Mouse (Mus musculus): ENCODE results near the gene Eaf2. TPM values are rescaled to one million over a fixed set of nuclear protein-coding genes. Genes with fewer than 3 reads are reported as not detected.

Gene Eaf2
- polyA plus RNA-seq (2015; fragmentation: Nextera tagmentation; extraction: Ambion mirVana): 0.40 and 0.97 TPM in 2 replicates

DNA sequence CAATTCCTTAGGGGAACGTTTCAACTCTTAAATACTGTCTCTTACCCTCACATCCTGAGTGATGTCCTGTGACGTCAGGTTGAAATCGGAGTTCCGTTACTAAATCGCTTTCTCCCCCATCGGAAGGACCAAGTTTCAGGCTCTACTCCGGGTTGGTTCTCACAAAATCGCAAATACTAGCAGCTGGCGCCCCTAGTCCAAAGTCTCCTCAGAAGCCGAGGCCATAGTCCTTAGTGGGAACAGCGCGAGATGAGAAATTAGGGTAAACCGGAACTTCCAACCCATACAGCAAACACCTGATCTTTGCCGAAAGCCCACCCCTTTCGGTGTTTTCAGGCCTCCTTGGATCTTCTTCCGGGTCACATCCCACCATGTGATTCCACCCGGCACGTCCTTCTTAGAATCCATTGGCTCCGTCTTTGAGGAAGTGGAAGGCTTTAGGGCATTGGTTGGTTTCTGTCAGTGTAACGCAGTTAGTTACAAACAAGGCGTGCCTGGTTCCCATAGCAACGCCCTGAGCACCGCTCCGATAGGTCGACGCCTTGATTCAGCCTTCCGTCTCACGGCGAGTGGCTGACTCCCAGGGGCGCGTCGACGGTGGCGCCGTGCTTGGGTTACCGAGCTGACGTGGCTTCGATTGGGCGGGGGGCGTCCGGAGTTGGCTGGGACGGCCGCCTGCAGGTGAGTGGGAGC is at the start of gene Eaf2, which contains the start of gene Golgb1:
TSS of gene Eaf2 (minus strand) at position 421 of the 693 bp plus-strand sequence.
TSS of gene Golgb1 (plus strand) at position 558 of the 693 bp plus-strand sequence.
- Histone ChIP-seq H3K4me2 (peak within 1 kb of the TSS; percentile 82), H3K27ac (replicated peaks) (peak within 1 kb of the TSS; percentile 81), H3K4me1 (peaks cover 37% of the 10 kb centered on the region), H3K36me3 (peaks cover 25% of the 10 kb centered on the region), H3K27me3 (replicated peaks) (no peaks in the 10 kb centered on the region), H3K9ac (peak within 1 kb of the TSS; percentile 94), H3K4me3 (peak within 1 kb of the TSS; percentile 96), H3K9me3 (no peaks in the 10 kb centered on the region)
- peak; percentile 99 for ATAC-seq (ENCODE audit: extremely low read depth, insufficient number of reproducible peaks, low FRiP score, low TSS enrichment)
- WGBS: under 1% methylated on average over 43 of the region's 43 CpGs

DNA sequence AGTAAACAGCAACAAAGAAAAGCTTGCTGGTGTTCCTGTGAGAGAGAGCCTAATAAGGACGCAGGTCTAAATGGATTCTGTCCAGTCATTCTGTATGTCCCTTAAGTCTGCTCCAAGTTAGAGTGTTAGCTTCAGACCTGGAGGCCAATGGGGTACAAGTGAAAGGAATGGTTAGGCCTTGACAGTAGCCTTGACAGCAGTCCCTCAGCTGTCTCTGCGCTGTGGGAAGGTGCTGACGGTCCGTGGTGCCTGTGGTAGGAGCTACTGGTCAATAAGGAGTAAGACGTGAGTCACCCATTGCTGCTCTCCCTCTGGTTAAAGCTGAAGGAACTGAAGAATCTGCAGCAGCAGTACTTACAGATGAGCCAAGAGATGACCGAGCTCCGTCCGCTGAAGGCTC is 49.5 kb upstream of the Eaf2 start:
- no peaks in the 10 kb centered on the region for H3K4me1 ChIP-seq
- H3K36me3 ChIP-seq: peaks cover 91% of the 10 kb centered on the region
- no peak overlapping the region for H3K27ac ChIP-seq (replicated peaks)
- ATAC-seq (ENCODE audit: extremely low read depth, insufficient number of reproducible peaks, low FRiP score, low TSS enrichment): no peak
- H3K27me3 ChIP-seq (replicated peaks): no peaks in the 10 kb centered on the region
- H3K9me3 ChIP-seq: no peaks in the 10 kb centered on the region
- WGBS: 90% methylated on average over 8 of the region's 8 CpGs
- H3K9ac ChIP-seq: no peak overlapping the region
- no peak overlapping the region for H3K4me3 ChIP-seq
- H3K4me2 ChIP-seq: no peak overlapping the region

DNA sequence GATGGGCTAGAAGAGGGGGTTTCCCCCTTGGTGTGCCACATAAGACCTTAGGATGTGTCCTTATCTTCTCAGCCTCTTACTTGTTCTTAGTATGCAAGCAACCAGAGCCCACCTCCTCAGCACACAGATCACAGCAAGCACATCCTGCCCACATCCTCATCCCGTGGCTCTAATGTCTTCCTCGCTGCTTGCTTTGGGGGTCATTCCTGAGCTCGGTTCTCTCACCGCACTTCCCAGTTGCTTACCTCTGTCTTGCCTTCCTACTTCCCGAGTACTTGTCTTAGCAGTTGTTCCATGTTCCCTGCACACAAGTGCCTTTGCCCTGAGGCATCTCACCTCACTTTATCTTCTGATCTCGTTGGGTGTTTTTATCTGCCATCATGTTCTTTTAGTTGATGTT is 47.2 kb upstream of the Eaf2 start:
- 80% methylated on average over 6 of the region's 6 CpGs for WGBS
- Histone ChIP-seq H3K9ac (no peak overlapping the region), H3K27me3 (replicated peaks) (no peaks in the 10 kb centered on the region), H3K4me2 (no peak overlapping the region), H3K36me3 (peaks cover 90% of the 10 kb centered on the region), H3K4me3 (no peak overlapping the region), H3K4me1 (no peaks in the 10 kb centered on the region), H3K27ac (replicated peaks) (no peak overlapping the region), H3K9me3 (no peaks in the 10 kb centered on the region)
- ATAC-seq (ENCODE audit: extremely low read depth, insufficient number of reproducible peaks, low FRiP score, low TSS enrichment): no peak

DNA sequence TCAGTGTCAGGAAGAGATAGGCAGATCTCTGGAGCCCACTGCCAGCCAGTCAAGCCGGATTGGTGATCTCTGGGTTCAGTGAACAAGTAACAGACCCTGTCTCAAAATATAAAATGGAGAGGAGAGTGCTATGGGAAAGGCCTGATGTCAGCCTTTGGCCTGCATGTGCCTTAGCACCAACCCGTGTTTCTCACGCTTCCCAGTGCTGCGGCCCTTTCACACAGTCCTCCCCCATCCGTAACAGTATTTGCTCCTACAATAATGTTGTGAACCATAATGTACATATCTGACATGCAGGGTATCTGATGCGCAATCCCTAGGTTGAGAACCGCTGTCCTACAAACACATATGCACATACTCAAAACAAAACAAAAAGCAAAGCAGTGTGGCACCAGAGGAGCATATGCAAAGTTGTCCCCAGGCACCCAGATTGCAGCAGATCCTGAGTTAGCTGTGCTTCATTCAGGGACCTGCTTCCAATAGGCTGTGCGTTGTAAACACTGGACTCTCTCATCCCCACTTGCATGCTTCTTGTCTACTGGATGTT is 46.3 kb upstream of the Eaf2 start:
- H3K9me3 ChIP-seq: no peaks in the 10 kb centered on the region
- no peak for ATAC-seq (ENCODE audit: extremely low read depth, insufficient number of reproducible peaks, low FRiP score, low TSS enrichment)
- WGBS: 88% methylated on average over 8 of the region's 8 CpGs

DNA sequence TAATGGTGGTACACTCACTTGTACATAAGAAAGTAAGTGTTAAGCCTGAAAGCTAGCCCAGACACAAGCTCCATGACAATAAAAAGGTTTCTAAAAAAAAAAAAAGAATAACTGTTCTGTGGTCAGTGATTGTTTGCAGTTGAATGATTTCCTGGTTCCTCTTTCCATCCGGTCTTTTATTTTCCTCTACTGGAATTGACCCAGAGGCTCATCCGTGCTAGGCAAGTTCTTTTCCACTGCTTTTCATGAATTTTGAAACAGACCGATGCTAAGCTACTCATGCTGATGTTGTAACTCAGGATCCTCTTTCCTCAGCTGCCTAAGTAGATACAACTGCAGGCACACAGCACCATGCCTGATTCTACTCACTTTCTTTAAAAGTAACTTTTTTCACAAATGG is 45.6 kb upstream of the Eaf2 start:
- no peak for ATAC-seq (ENCODE audit: extremely low read depth, insufficient number of reproducible peaks, low FRiP score, low TSS enrichment)
- no peaks in the 10 kb centered on the region for H3K27me3 ChIP-seq (replicated peaks)
- H3K4me2 ChIP-seq: no peak overlapping the region
- no peak overlapping the region for H3K27ac ChIP-seq (replicated peaks)
- no peaks in the 10 kb centered on the region for H3K9me3 ChIP-seq
- no peak overlapping the region for H3K4me3 ChIP-seq
- peaks cover 89% of the 10 kb centered on the region for H3K36me3 ChIP-seq
- H3K9ac ChIP-seq: no peak overlapping the region
- no peaks in the 10 kb centered on the region for H3K4me1 ChIP-seq
- 69% methylated on average over 3 of the region's 3 CpGs for WGBS

More for the DNA sequence above, 46.3 kb upstream of the Eaf2 start:
- no peaks in the 10 kb centered on the region for H3K27me3 ChIP-seq (replicated peaks)
- H3K9ac ChIP-seq: no peak overlapping the region
- H3K36me3 ChIP-seq: peaks cover 89% of the 10 kb centered on the region
- H3K27ac ChIP-seq (replicated peaks): no peak overlapping the region
- H3K4me3 ChIP-seq: no peak overlapping the region
- H3K4me2 ChIP-seq: no peak overlapping the region
- no peaks in the 10 kb centered on the region for H3K4me1 ChIP-seq

DNA sequence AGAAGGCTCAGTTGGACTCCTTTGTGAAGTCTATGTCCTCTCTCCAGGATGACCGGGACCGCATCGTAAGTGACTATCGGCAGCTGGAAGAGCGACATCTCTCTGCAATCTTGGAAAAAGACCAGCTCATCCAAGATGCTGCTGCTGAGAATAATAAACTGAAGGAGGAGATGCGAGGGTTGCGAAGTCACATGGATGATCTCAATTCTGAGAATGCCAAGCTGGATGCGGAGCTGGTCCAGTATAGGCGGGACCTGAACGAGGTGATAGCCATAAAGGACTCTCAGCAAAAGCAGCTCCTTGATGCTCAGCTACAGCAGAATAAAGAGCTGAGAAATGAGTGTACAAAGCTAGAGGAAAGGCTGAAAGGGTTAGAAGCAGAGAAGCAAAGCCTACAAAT is 43.7 kb upstream of the Eaf2 start:
- WGBS: 94% methylated on average over 10 of the region's 10 CpGs
- no peak for ATAC-seq (ENCODE audit: extremely low read depth, insufficient number of reproducible peaks, low FRiP score, low TSS enrichment)
- H3K9ac ChIP-seq: no peak overlapping the region
- no peaks in the 10 kb centered on the region for H3K27me3 ChIP-seq (replicated peaks)
- H3K4me2 ChIP-seq: no peak overlapping the region
- H3K4me1 ChIP-seq: no peaks in the 10 kb centered on the region
- no peaks in the 10 kb centered on the region for H3K9me3 ChIP-seq
- H3K4me3 ChIP-seq: no peak overlapping the region
- H3K36me3 ChIP-seq: peaks cover 92% of the 10 kb centered on the region
- H3K27ac ChIP-seq (replicated peaks): no peak overlapping the region

DNA sequence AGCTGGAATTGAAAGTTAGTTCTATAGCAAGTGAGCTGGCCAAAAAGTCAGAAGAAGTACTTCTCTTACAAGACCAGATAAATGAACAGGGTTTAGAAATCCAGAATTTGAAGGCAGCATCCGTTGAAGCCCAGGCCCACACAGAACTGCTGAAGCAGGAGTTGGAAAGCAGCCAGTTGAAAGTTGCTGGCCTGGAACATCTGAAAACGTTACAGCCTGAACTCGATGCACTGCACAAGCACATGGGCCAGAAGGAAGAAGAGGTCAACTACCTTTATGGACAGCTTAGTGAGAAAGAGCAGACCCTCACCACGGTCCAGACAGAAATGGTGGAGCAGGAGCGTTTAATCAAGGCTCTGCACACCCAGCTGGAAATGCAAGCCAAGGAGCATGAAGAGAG is 39.4 kb upstream of the Eaf2 start:
- H3K27me3 ChIP-seq (replicated peaks): no peaks in the 10 kb centered on the region
- H3K27ac ChIP-seq (replicated peaks): no peak overlapping the region
- H3K36me3 ChIP-seq: peaks cover 92% of the 10 kb centered on the region
- no peak for ATAC-seq (ENCODE audit: extremely low read depth, insufficient number of reproducible peaks, low FRiP score, low TSS enrichment)
- no peaks in the 10 kb centered on the region for H3K9me3 ChIP-seq
- no peaks in the 10 kb centered on the region for H3K4me1 ChIP-seq
- H3K9ac ChIP-seq: no peak overlapping the region
- H3K4me2 ChIP-seq: no peak overlapping the region
- 82% methylated on average over 5 of the region's 5 CpGs for whole genome bisulfite sequencing
- H3K4me3 ChIP-seq: no peak overlapping the region

DNA sequence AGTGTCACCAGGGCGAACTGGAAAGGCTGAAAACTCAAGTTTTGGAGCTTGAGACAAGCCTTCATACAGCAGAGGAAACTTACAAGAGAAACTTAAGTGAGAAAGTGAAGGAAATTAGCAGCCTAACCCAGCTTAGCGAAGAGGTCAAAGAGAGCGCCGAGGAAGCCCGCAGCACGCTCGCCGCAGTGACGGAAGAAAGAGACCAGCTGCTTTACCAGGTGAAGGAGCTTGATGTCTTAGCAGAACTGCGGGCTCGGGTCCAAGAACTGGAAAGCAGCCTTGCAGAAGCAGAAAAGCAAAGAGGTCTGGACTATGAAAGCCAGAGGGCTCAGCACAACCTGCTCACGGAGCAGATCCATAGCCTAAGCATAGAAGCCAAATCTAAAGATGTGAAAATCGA is 37.5 kb upstream of the Eaf2 start:
- Histone ChIP-seq H3K36me3 (peaks cover 88% of the 10 kb centered on the region), H3K4me2 (no peak overlapping the region), H3K27ac (replicated peaks) (no peak overlapping the region), H3K9me3 (no peaks in the 10 kb centered on the region), H3K4me1 (peaks cover 5% of the 10 kb centered on the region; the same call in 1 of the 2 replicates), H3K27me3 (replicated peaks) (no peaks in the 10 kb centered on the region), H3K9ac (no peak overlapping the region), H3K4me3 (no peak overlapping the region)
- 88% methylated on average over 13 of the region's 13 CpGs for WGBS
- ATAC-seq (ENCODE audit: extremely low read depth, insufficient number of reproducible peaks, low FRiP score, low TSS enrichment): no peak

DNA sequence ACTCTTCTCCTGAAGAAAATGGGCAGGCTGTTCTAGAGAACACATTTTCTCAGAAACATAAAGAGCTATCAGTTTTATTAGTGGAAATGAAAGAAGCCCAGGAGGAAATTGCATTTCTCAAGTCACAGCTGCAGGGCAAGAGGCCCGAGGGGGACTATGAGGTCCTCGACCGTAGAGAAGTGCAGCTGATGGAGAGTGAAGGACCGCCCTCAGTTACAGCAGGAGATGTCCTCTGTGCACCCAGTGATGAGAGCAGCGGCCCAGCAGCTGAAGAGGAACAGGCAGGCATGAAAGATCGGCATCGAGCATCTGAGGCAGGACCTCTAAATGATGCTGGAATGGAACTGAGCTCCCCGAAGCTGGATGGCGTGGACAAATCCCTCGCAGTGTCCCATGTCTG is 37.1 kb upstream of the Eaf2 start:
- no peaks in the 10 kb centered on the region for H3K9me3 ChIP-seq
- no peaks in the 10 kb centered on the region for H3K27me3 ChIP-seq (replicated peaks)
- H3K4me2 ChIP-seq: no peak overlapping the region
- WGBS: 86% methylated on average over 10 of the region's 10 CpGs
- H3K4me1 ChIP-seq: peaks cover 5% of the 10 kb centered on the region; the same call in 1 of the 2 replicates
- ATAC-seq (ENCODE audit: extremely low read depth, insufficient number of reproducible peaks, low FRiP score, low TSS enrichment): no peak
- peaks cover 87% of the 10 kb centered on the region for H3K36me3 ChIP-seq
- no peak overlapping the region for H3K27ac ChIP-seq (replicated peaks)
- H3K9ac ChIP-seq: no peak overlapping the region
- H3K4me3 ChIP-seq: no peak overlapping the region

DNA sequence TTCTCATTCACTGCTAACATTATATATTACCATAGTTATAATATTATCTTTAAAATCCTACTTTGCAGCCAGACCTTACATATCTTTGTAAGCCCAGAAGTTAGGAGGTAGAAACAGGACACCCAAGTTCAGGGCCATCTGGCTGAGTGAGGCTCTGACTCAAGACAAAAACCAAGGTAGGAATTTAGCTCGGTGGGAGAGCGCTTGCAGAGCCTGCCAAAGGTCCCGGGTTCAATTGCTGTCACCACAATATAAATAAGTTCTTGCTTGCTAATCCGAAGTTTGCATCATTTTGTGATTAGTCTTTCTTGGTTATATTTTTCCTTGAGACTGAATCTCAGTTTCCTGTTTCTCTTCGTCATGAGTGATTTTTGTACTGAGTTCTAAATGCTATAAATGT is 28.4 kb upstream of the Eaf2 start:
- Histone ChIP-seq H3K27me3 (replicated peaks) (no peaks in the 10 kb centered on the region), H3K4me1 (no peaks in the 10 kb centered on the region), H3K36me3 (peaks cover 90% of the 10 kb centered on the region), H3K9ac (no peak overlapping the region), H3K4me2 (no peak overlapping the region), H3K27ac (replicated peaks) (no peak overlapping the region), H3K4me3 (no peak overlapping the region), H3K9me3 (no peaks in the 10 kb centered on the region)
- 86% methylated on average over 5 of the region's 5 CpGs for WGBS
- ATAC-seq (ENCODE audit: extremely low read depth, insufficient number of reproducible peaks, low FRiP score, low TSS enrichment): no peak

DNA sequence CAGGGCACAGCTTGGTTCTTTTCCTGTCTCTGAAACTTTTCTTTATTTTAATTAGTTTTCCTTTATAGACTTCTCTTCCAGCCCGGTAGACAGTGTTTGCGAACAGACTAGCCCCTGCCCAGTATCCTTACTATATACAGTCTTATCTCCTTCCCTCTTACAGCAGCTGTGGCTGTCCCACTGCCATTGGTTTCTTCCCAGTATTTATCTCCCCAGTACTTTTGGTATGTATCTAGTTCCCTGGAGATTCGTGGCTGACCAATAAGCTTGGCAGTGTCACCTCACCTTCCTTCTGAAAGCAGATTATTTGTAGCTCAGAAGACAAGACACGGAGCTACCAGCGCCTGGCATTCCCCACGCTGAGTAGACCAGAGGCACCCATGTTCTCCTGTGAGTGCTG is 21.9 kb upstream of the Eaf2 start:
- H3K9me3 ChIP-seq: no peaks in the 10 kb centered on the region
- ATAC-seq (ENCODE audit: extremely low read depth, insufficient number of reproducible peaks, low FRiP score, low TSS enrichment): no peak

DNA sequence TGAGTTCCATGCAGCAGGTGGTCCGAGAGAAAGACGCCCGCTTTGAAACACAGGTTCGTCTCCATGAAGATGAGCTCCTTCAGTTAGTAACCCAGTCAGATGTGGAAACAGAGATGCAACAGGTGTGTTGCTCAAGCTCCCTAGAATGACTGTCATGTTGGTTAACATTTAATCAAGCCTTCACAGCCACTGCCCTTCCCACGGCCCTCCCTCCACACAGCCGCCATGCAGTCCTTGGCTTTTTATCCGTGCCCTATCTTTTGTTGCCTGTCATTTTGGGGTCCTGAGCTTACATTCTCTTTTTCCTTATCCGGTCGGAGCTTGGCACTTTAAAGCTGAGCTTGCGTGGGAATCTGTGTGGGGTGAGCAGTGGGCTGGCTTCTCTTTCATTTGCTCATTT is 18.5 kb upstream of the Eaf2 start:
- Histone ChIP-seq H3K4me3 (no peak overlapping the region), H3K27ac (replicated peaks) (no peak overlapping the region), H3K4me2 (no peak overlapping the region), H3K27me3 (replicated peaks) (no peaks in the 10 kb centered on the region), H3K4me1 (no peaks in the 10 kb centered on the region), H3K9ac (no peak overlapping the region), H3K9me3 (no peaks in the 10 kb centered on the region), H3K36me3 (peaks cover 93% of the 10 kb centered on the region)
- WGBS: 88% methylated on average over 10 of the region's 10 CpGs
- ATAC-seq (ENCODE audit: extremely low read depth, insufficient number of reproducible peaks, low FRiP score, low TSS enrichment): no peak

More for the DNA sequence above, 21.9 kb upstream of the Eaf2 start:
- Histone ChIP-seq H3K27ac (replicated peaks) (no peak overlapping the region), H3K4me2 (no peak overlapping the region), H3K4me3 (no peak overlapping the region), H3K9ac (no peak overlapping the region), H3K27me3 (replicated peaks) (no peaks in the 10 kb centered on the region), H3K4me1 (no peaks in the 10 kb centered on the region), H3K36me3 (peaks cover 100% of the 10 kb centered on the region)
- 63% methylated on average over 6 of the region's 6 CpGs for WGBS
